27 mouse cellular contexts compared by ENCODE assay signal in the genomic region with DNA sequence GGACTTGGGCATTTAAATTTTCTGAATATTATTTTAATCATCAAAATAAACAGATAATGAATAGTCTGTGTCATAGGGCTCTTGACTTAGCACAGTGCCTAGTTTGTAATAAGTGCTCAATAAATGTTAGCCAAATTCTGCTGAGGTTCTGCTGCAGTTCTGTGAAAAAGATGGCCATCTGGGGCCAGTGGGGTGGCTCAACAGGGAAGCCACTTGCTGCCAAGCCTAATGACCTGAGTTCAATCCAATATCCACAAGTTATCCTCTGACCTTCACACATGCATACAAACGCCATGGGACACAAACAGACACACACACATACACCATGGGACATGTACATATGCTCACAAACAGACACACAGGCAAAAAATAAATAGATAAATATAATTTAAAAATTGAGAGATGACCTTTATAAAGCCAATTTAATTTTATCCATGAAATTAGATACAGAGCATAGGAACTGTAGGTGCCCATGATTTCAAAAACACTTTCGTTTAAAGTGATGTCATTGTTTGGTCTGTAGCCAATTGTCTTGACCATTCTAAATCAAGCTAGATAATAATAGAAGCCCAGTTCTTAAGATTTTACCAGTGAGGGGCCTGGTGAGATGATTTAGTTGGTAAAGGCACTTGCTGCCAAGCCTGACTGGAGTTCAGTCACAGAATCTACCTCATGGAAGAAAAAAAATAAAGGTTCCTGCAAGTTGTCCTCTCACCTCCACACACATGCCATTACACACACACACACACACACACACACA. TPM values are rescaled to one million over a fixed set of nuclear protein-coding genes. Genes with fewer than 3 reads are reported as not detected.
DNase-seq lines count a peak whose midpoint lies in the region; ATAC-seq and TF ChIP-seq lines count a peak whose summit lies in the region.
"Had no signal": no experiment of that assay in that cellular context is flagged by ENCODE, and none has a peak within 500 bp of the region (broad histone marks: within the 10 kb centered on the region; RNA-seq: fewer than 3 reads in every experiment).

No protein-coding gene starts in this region.

- H3K9ac ChIP-seq in liver, adult 2 months (ENCODE audit: low read depth, low read length): no peak overlapping the region
- no peak overlapping the region for H3K9ac ChIP-seq in liver, embryonic 11.5 days (ENCODE audit: low read depth, low read length)
- H3K9ac ChIP-seq: forebrain, embryonic 12.5 days; heart, embryonic 15.5 days; hindbrain, embryonic 15.5 days; limb, embryonic 12.5 days; liver, embryonic 14.5 days; lung, embryonic 15.5 days; neural tube, embryonic 15.5 days had no signal

- WGBS in liver, adult 2 months: 10% methylated on average over 2 of the region's 2 CpGs
- 86% methylated on average over 2 of the region's 2 CpGs for WGBS in liver, embryonic 11.5 days

- peaks cover 30% of the 10 kb centered on the region for H3K4me1 ChIP-seq in liver, adult 2 months (ENCODE audit: control insufficient read depth, insufficient read depth, low read length)
- H3K4me1 ChIP-seq in liver, embryonic 11.5 days (replicated peaks; ENCODE audit: control insufficient read depth, insufficient read depth, low read length): 0 out of 2 replicates have a peak, but pooled peaks cover 3% of the 10 kb centered on the region
- H3K4me1 ChIP-seq: forebrain, embryonic 12.5 days; limb, embryonic 12.5 days; lung, embryonic 15.5 days had no signal

- peak; percentile 85 for DNase-seq in liver, adult 2 months (ENCODE audit: extremely low read depth, low read depth, low spot score)
- no peak for DNase-seq in liver, embryonic 11.5 days (ENCODE audit: low spot score)
- DNase-seq in cerebellum, adult 11 months: peak; percentile 87
- DNase-seq in cerebellum, adult 8-10 months: peak; percentile 90
- peak; percentile 87 to 95 for DNase-seq in cerebellum, postnatal 36 days
- no peak for DNase-seq in thymus, postnatal 0 days (ENCODE audit: low spot score)
- no peak for DNase-seq in kidney, postnatal 10 days
- DNase-seq: B cell, adult 2 months; gastrocnemius, adult 2 months; heart, postnatal 4 days; kidney, postnatal 25 days; lung, postnatal 36 days; thymus, adult 2 months had no signal

- no peak for TF ChIP-seq CTCF in liver, adult 2 months (IDR thresholded peaks at IDR 0.05; ENCODE audit: low read depth, low read length)

- peaks cover 4% of the 10 kb centered on the region for H3K36me3 ChIP-seq in liver, adult 2 months (ENCODE audit: control insufficient read depth, insufficient read depth, low read length)
- H3K36me3 ChIP-seq in liver, embryonic 11.5 days (ENCODE audit: control insufficient read depth, insufficient read depth, low read length): peaks cover 3% of the 10 kb centered on the region; the same call in 1 of the 2 replicates
- H3K36me3 ChIP-seq: lung, embryonic 15.5 days had no signal

- no peak for TF ChIP-seq POLR2A in liver, adult 2 months (IDR thresholded peaks at IDR 0.05; ENCODE audit: extremely low read depth, insufficient read depth, low read length)

- ATAC-seq in liver, embryonic 11.5 days (replicated peaks; ENCODE audit: low FRiP score): no peak
- ATAC-seq: intestine, embryonic 16.5 days; midbrain, embryonic 16.5 days; Patski had no signal

- H3K4me3 ChIP-seq in liver, adult 2 months (ENCODE audit: insufficient read depth, low read depth, low read length): no peak overlapping the region
- no peak overlapping the region for H3K4me3 ChIP-seq in liver, embryonic 11.5 days (ENCODE audit: low read depth, low read length)
- H3K4me3 ChIP-seq: forebrain, embryonic 12.5 days; gastrocnemius, adult 2 months; heart, embryonic 15.5 days; hindbrain, embryonic 15.5 days; layer of hippocampus, adult 2 months; limb, embryonic 12.5 days; lung, embryonic 15.5 days; megakaryocyte, embryonic 14.5 days; neural tube, embryonic 15.5 days had no signal

- H3K27ac ChIP-seq in liver, adult 2 months (replicated peaks; ENCODE audit: insufficient read depth, low read depth, low read length): peak overlapping the region; percentile 71
- H3K27ac ChIP-seq in liver, embryonic 11.5 days (ENCODE audit: low read depth, low read length): no peak overlapping the region
- H3K27ac ChIP-seq: forebrain, embryonic 12.5 days; heart, embryonic 15.5 days; hindbrain, embryonic 15.5 days; limb, embryonic 12.5 days; liver, embryonic 14.5 days; lung, embryonic 15.5 days; neural tube, embryonic 15.5 days had no signal

- no peak overlapping the region for H3K4me2 ChIP-seq in liver, embryonic 11.5 days
- H3K4me2 ChIP-seq: forebrain, embryonic 12.5 days; heart, embryonic 15.5 days; hindbrain, embryonic 15.5 days; limb, embryonic 12.5 days; lung, embryonic 15.5 days; neural tube, embryonic 15.5 days had no signal

- no peaks in the 10 kb centered on the region; the same call in 1 of the 2 replicates for H3K79me2 ChIP-seq in liver, adult 2 months (ENCODE audit: control insufficient read depth, insufficient read depth, low read length)

- no peaks in the 10 kb centered on the region for H3K27me3 ChIP-seq in liver, adult 2 months (ENCODE audit: control insufficient read depth, insufficient read depth, low read length)
- H3K27me3 ChIP-seq in liver, embryonic 11.5 days (replicated peaks; ENCODE audit: control insufficient read depth, insufficient read depth, low read length): no peaks in the 10 kb centered on the region
- H3K27me3 ChIP-seq: CH12.LX; forebrain, embryonic 12.5 days; heart, embryonic 15.5 days; hindbrain, embryonic 15.5 days; limb, embryonic 12.5 days; lung, embryonic 15.5 days; megakaryocyte, embryonic 14.5 days; neural tube, embryonic 15.5 days; Patski had no signal

- H3K9me3 ChIP-seq in liver, embryonic 11.5 days (ENCODE audit: control insufficient read depth, low read length): no peaks in the 10 kb centered on the region
- H3K9me3 ChIP-seq: forebrain, embryonic 12.5 days; G1E; heart, embryonic 15.5 days; hindbrain, embryonic 15.5 days; limb, embryonic 12.5 days; lung, embryonic 15.5 days; megakaryocyte, embryonic 14.5 days; neural tube, embryonic 15.5 days had no signal

RNA-seq across cellular contexts. Expression of gene Tbc1d9b, which starts 30.5 kb away (rescaled TPM):
- 19.5 and 26.2 TPM in 2 replicates for total RNA-seq in liver, adult 2 months (2014; rRNA removed)
- polyA plus RNA-seq in liver, adult 2 months (2012; rRNA removed): 29.8 and 30.5 TPM in 2 replicates
- 30.1 and 34.0 TPM in 2 replicates for polyA plus RNA-seq in liver, embryonic 11.5 days (2014; fragmentation: Nextera tagmentation; extraction: Ambion mirVana)
- 25.5 and 27.7 TPM in 2 replicates for polyA plus RNA-seq in thymus, postnatal 0 days (2015; fragmentation: Nextera tagmentation; extraction: Ambion mirVana)

Comparison
In these comparisons a context has a peak if more than half of its experiments do, and no peak if none do; other contexts are left out.
1. DNase-seq: peak in liver, adult 2 months (single experiment), cerebellum, adult 11 months (single experiment), cerebellum, adult 8-10 months (single experiment) and cerebellum, postnatal 36 days (2 of 2); none in liver, embryonic 11.5 days (single experiment), thymus, postnatal 0 days (single experiment) and kidney, postnatal 10 days (single experiment).